ENCODE assay signal across 23 mouse cellular contexts in the genomic region with DNA sequence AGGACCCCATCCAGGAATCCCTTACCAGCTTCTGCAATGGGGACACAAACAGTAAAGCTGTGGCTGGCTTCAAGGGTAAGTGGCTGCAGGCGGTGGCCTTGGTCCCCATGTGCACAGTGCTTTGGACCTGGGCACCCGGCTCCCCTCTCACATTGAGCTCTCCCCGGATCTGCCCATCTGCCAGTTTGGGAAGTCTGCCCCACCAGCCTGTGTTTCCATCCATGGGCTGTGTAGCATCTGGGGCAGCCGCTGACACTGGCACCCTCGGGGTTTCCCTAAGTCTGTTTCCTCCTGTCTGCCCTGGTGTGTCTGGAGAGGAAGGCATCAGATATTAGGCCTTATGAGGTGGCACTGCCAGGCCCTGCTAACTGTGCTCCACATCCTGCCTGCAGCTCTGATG. TPM values are rescaled to one million over a fixed set of nuclear protein-coding genes. Genes with fewer than 3 reads are reported as not detected.
"Had no signal": no experiment of that assay in that cellular context is flagged by ENCODE, and none has a peak within 500 bp of the region (broad histone marks: within the 10 kb centered on the region; RNA-seq: fewer than 3 reads in every experiment).

No protein-coding gene starts in this region.

- H3K27me3 ChIP-seq: midbrain, embryonic 15.5 days had no signal

- ATAC-seq: liver, embryonic 12.5 days; midbrain, embryonic 15.5 days had no signal

- DNase-seq: kidney, adult 11 months; kidney, adult 8-10 months; kidney, postnatal 10 days; kidney, postnatal 36 days; layer of hippocampus, postnatal 36 days; liver; lung, adult 18-20 months; lung, postnatal 10 days; lung, postnatal 36 days; thymus, adult 18-20 months had no signal

- H3K4me1 ChIP-seq: limb, embryonic 13.5 days; lung, embryonic 15.5 days; midbrain, embryonic 12.5 days; midbrain, embryonic 15.5 days had no signal

- H3K36me3 ChIP-seq: lung, embryonic 15.5 days; midbrain, embryonic 15.5 days had no signal

- H3K27ac ChIP-seq: kidney, embryonic 15.5 days; left cerebral cortex, adult 2 months; limb, embryonic 13.5 days; liver, embryonic 12.5 days; liver, embryonic 15.5 days; lung, embryonic 15.5 days; midbrain, embryonic 12.5 days; midbrain, embryonic 15.5 days had no signal

- H3K9me3 ChIP-seq: kidney, embryonic 15.5 days; limb, embryonic 10.5 days; limb, embryonic 13.5 days; liver, embryonic 12.5 days; liver, embryonic 15.5 days; lung, embryonic 15.5 days; midbrain, embryonic 12.5 days; midbrain, embryonic 15.5 days had no signal

- H3K4me3 ChIP-seq: kidney, embryonic 15.5 days; left cerebral cortex, adult 2 months; limb, embryonic 10.5 days; limb, embryonic 13.5 days; liver, embryonic 12.5 days; liver, embryonic 15.5 days; lung, embryonic 15.5 days; midbrain, embryonic 12.5 days; midbrain, embryonic 15.5 days had no signal

RNA-seq across cellular contexts. Expression of a gene that starts 11.7 kb away (rescaled TPM):
- polyA plus RNA-seq: testis, adult 2 months had no signal

RNA-seq across cellular contexts. Expression of a gene that starts 23.8 kb away (rescaled TPM):
- total RNA-seq: layer of hippocampus, adult 8-10 months; layer of hippocampus, postnatal 10 days; layer of hippocampus, postnatal 36 days; left cerebral cortex, adult 2 months; left cerebral cortex, postnatal 10 days had no signal
